Mouse (Mus musculus): ENCODE measurements around the gene Wnt8b.
A peak's percentile ranks its signal among the peaks of the same experiment; 100 is the strongest.

Gene Wnt8b

GRCm38 (mm10) chr19:44511451-44512231 lies 18.4 kb downstream of the Wnt8b start:
- DNase-seq (ENCODE audit: inconsistent age in 2 of 2, low spot score in 1 of 2): peak; percentile 73 to 90

GRCm38 (mm10) chr19:44512601-44513000 lies 19.3 kb downstream of the Wnt8b start:
- peak in 1 of 2 experiments; percentile 70 for DNase-seq (ENCODE audit: inconsistent age in 2 of 2, low spot score in 1 of 2)

DNA sequence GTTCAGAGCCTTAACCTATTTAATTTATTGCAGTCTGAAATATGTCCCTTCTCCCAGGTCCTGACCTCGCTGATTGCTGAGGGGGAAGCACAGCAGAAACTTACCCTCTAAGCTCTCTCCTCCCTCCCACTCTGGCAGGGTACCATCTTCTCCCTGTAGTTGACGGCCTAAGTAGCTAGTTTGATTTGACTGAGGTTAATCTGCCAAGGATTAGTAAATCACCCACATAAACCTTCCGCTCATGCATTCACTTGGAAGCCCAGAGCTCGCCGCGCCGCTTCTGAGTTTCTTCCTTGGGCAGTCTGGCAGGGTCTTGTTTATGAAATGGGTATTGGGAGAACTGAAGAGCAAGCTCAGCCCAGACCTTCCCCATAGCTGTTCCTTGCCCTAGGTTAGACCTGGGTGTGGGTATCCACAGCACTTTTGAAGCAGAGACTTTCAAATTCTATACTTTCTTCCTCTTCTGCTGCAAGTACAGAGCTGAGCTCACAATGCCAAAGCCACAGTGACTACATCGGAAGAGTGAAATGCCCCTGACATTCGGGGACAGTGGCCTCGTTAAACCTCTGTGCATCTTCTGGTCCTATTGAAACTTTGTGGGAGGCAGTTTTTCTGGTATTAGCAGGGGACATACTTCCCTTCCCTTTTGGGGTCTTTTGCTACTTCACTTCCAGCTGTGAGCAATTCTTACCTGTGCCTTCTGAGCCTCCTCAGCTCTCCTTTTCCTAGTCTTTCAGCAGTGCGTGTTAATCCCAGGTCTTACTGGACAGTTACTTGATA lies 20.0 kb downstream of the Wnt8b start:
- DNase-seq (ENCODE audit: inconsistent age in 2 of 2, low spot score in 1 of 2): peak in 1 of 2 experiments; percentile 75

DNA sequence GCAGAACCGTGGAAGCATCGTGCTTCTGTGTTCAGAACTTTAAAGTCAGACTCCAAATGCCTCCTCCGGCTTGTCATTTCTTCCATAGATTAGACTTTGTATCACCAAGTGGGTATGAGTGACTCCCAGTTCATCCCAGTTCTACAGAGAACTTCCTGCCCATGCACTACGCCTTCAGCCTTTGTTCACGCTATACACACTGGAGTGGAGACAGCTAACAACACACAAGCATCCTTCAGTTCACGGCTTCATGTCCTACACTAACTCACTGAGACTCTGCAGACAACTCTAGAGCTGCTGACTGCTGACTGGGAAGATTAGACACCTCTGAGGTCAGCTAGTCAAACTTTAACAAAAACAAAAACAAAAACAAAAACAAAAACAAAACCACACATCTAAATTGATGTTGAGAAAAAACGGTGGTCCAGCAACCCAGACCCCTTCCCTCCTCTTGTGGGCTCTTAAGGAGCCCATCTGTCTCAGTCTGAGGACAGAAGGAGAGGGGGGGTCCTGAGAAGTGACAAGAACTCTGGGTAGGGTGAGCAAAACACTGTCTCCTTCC lies 20.7 kb downstream of the Wnt8b start:
- DNase-seq (ENCODE audit: inconsistent age in 2 of 2, low spot score in 1 of 2): no peak

- DNase-seq (ENCODE audit: inconsistent age in 2 of 2, low spot score in 1 of 2): no peak
These were observed 21.5 kb downstream of the Wnt8b start for GRCm38 (mm10) chr19:44514521-44515451.

GRCm38 (mm10) chr19:44515769-44516168 lies 22.5 kb downstream of the Wnt8b start:
- DNase-seq (ENCODE audit: inconsistent age in 2 of 2, low spot score in 1 of 2): no peak

DNA sequence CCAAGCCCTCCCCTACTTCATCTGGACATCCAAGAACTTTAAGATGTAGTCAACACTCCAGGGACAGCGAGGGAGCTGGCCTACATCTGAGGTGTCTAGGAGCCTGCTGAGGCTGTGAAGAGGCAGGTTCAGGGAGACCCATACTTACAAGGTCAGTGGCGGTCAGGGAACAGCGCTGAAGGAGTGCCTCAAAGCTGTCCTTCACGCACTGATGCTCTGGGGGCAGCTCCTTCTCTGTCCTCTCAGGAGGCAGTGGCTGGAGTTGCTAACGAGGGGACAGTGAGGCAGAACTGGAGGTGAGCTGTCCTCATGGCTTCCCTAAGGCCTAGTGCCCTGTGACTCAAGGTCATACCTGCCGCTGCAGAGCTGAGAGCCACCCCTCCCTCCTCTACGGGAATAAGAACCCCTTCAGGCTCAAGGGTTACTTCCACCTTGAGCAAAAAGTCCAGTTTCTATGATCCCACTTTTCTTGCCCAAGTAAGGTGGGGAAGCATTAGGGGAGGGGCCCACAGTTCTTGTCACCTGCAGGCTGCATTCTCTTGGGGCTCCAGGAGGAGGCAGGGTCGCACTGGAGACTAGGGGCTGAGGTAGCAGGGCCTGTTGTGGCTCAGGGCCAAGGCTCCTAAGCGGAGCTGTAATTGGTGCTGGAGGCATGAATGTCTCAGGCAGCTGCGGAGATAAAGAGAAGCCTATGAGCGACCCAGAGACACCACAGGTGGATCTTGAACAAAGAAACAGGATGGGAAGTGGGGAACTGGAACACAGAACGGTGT lies 24.9 kb downstream of the Wnt8b start:
- peak in 1 of 2 experiments; percentile 40 for DNase-seq (ENCODE audit: inconsistent age in 2 of 2, low spot score in 1 of 2)

- peak; percentile 31 to 59 for DNase-seq (ENCODE audit: inconsistent age in 2 of 2, low spot score in 1 of 2)
These were observed 25.9 kb downstream of the Wnt8b start for GRCm38 (mm10) chr19:44519152-44519551.

- DNase-seq (ENCODE audit: inconsistent age in 2 of 2, low spot score in 1 of 2): peak; percentile 31 to 75
These were observed 32.4 kb downstream of the Wnt8b start for GRCm38 (mm10) chr19:44525551-44526205.

DNA sequence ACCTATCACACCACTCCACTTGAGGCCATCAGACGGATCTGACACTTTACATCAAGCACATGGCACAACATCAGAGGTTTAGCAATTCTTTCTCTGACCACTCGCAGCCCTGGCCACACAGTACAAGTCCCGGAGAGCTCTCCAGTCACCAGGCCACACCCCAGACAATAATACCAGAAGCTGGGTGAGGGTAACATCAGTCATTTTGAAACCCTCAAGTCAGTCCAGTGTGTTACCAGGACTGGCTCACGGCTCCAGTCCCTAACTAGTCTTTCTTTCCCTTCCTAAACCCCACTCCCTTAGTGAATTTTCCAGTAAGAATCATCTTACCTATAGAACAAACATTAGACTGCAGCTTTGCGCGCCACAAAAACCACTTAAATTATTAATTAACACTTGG lies 36.7 kb downstream of the Wnt8b start:
- DNase-seq (ENCODE audit: inconsistent age in 2 of 2, low spot score in 1 of 2): no peak

DNA sequence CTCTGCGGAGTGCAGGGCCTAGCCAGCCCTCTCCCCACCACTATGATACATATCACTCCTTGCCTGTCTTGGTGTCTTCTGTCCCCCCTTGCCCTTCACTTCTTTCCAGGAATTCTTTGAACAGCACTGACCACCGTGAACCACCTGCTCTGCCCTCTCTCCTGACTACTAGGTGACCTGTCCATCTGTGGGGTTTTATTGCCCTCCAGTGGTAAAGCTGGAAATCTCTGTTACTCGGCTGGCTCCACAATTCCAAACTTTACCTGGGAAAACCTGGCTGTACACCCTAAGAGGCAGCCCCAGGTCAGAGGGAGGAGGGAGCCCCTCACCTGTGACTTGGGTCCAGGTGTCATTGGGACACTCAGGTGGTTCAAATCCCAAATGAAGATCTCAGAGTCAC lies 42.1 kb downstream of the Wnt8b start:
- peak in 1 of 2 experiments; percentile 62 for DNase-seq (ENCODE audit: inconsistent age in 2 of 2, low spot score in 1 of 2)

DNA sequence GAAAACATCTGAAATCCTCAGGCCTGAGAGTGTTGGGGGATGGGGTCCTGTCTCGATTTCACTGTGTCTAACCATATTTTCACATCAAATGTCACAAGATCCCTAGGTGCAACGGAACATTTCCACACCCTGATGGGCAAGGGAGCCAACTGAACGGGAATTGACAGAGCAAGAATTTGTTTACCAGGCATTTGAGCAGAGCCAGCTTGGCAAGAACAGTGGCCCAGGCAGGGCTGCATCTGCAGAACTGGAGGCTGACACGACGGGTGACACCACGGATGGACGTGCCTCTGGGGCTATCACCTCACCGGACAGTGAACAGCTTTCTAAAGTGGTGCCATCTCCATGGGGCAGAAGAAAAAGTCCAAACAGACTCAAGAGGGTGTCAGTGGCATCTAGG lies 44.1 kb downstream of the Wnt8b start:
- no peak for DNase-seq (ENCODE audit: inconsistent age in 2 of 2, low spot score in 1 of 2)

GRCm38 (mm10) chr19:44542694-44543178 lies 49.5 kb downstream of the Wnt8b start:
- no peak for DNase-seq (ENCODE audit: inconsistent age in 2 of 2, low spot score in 1 of 2)

DNA sequence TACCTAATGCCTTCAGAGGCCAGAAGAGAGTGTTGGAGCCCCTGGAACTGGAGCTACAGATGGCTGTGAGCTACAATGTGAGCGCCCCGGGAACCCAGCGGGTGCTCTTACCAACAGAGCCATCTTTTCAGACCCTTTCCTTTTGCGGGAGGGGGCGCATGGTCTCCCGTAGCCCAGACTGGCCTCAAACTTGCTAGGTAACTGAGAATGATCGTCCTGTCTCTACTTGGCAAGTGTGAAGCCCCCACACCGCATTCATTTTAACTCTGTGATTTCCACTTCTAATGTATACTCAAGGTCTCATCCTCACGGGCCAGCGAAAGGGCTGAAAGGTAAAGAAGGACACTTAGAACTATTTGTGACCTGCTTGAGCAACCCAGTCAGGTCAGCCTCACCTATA lies 51.1 kb downstream of the Wnt8b start:
- DNase-seq (ENCODE audit: inconsistent age in 2 of 2, low spot score in 1 of 2): no peak

GRCm38 (mm10) chr19:44544775-44545174 lies 51.5 kb downstream of the Wnt8b start:
- peak; percentile 65 to 89 for DNase-seq (ENCODE audit: inconsistent age in 2 of 2, low spot score in 1 of 2)

GRCm38 (mm10) chr19:44545321-44546041 lies 52.2 kb downstream of the Wnt8b start, which contains the start of gene Sec31b:
Gene Sec31b, minus strand, starts transcription at chr19:44545864.
- DNase-seq (ENCODE audit: inconsistent age in 2 of 2, low spot score in 1 of 2): peak; percentile 70 to 88

GRCm38 (mm10) chr19:44552731-44553130 lies 59.5 kb downstream of the Wnt8b start, which contains the start of gene Gm20538:
Gene Gm20538, minus strand, starts transcription at chr19:44552831.
- no peak for DNase-seq (ENCODE audit: inconsistent age in 2 of 2, low spot score in 1 of 2)

- DNase-seq (ENCODE audit: inconsistent age in 2 of 2, low spot score in 1 of 2): no peak
These were observed 60.0 kb downstream of the Wnt8b start for GRCm38 (mm10) chr19:44553286-44553685.

DNA sequence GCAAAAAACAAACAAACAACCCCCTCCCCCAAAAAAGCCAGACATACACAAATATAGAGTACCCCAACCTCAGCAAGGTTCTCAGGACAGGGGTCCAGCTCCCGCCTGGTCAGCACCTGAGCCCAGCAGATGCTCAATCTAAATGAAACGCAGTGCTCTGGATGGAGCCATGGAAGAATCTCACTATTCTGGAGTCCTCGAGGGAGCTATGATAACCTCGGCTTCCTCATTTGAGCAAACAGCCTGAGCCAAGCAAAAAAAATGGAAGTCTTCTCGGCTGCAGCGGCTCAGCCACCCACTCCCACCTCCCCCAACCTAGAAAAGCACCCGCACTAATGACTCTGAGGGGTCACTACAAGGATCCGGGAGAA lies 61.2 kb downstream of the Wnt8b start:
- peak in 1 of 2 experiments; percentile 21 for DNase-seq (ENCODE audit: inconsistent age in 2 of 2, low spot score in 1 of 2)
